Mouse (Mus musculus): ENCODE results near the gene Top1. TPM values are rescaled to one million over a fixed set of nuclear protein-coding genes. Genes with fewer than 3 reads are reported as not detected.

The Top1 gene
- polyA plus RNA-seq, 1 experiment from 2014 or later: 115 TPM

GRCm38 (mm10) chr2:160621001-160621448 is 24.7 kb upstream of the Top1 start:
- Histone ChIP-seq H3K4me1 (peaks cover 23% of the 10 kb centered on the region), H3K4me3 (no peak overlapping the region), H3K36me3 (replicated peaks) (no peaks in the 10 kb centered on the region), H3K9me3 (no peaks in the 10 kb centered on the region), H3K27me3 (replicated peaks; ENCODE audit: low read depth, poor library complexity, severe bottlenecking) (no peaks in the 10 kb centered on the region), H3K27ac (replicated peaks) (0 out of 2 replicates have a peak overlapping the region, but pooled peaks have one; percentile 32)
- no peak for DNase-seq (ENCODE audit: low spot score)
- 74% methylated on average over 11 of the region's 11 CpGs for WGBS

GRCm38 (mm10) chr2:160621661-160622211 is 24.0 kb upstream of the Top1 start:
- Histone ChIP-seq H3K27ac (replicated peaks) (no peak overlapping the region), H3K4me1 (peaks cover 23% of the 10 kb centered on the region), H3K27me3 (replicated peaks; ENCODE audit: low read depth, poor library complexity, severe bottlenecking) (no peaks in the 10 kb centered on the region), H3K4me3 (no peak overlapping the region), H3K36me3 (replicated peaks) (no peaks in the 10 kb centered on the region), H3K9me3 (no peaks in the 10 kb centered on the region)
- 84% methylated on average over 5 of the region's 5 CpGs for WGBS
- DNase-seq (ENCODE audit: low spot score): no peak

- Histone ChIP-seq H3K27ac (replicated peaks) (no peak overlapping the region), H3K9me3 (no peaks in the 10 kb centered on the region), H3K27me3 (replicated peaks; ENCODE audit: low read depth, poor library complexity, severe bottlenecking) (no peaks in the 10 kb centered on the region), H3K36me3 (replicated peaks) (no peaks in the 10 kb centered on the region), H3K4me1 (peaks cover 23% of the 10 kb centered on the region), H3K4me3 (no peak overlapping the region)
- 88% methylated on average over 3 of the region's 3 CpGs for WGBS
- DNase-seq (ENCODE audit: low spot score): no peak
These were observed 23.0 kb upstream of the Top1 start for GRCm38 (mm10) chr2:160622646-160623045.

- DNase-seq (ENCODE audit: low spot score): no peak
- no peaks in the 10 kb centered on the region for H3K36me3 ChIP-seq (replicated peaks)
These were observed 21.9 kb upstream of the Top1 start for GRCm38 (mm10) chr2:160623745-160624144.

GRCm38 (mm10) chr2:160627207-160628025 is 18.3 kb upstream of the Top1 start:
- H3K4me1 ChIP-seq: no peaks in the 10 kb centered on the region
- no peaks in the 10 kb centered on the region for H3K36me3 ChIP-seq (replicated peaks)
- WGBS: 92% methylated on average over 11 of the region's 11 CpGs
- no peaks in the 10 kb centered on the region for H3K9me3 ChIP-seq
- H3K4me3 ChIP-seq: no peak overlapping the region
- DNase-seq (ENCODE audit: low spot score): no peak
- no peak overlapping the region for H3K27ac ChIP-seq (replicated peaks)
- no peaks in the 10 kb centered on the region for H3K27me3 ChIP-seq (replicated peaks; ENCODE audit: low read depth, poor library complexity, severe bottlenecking)

More at GRCm38 (mm10) chr2:160623745-160624144, 21.9 kb upstream of the Top1 start:
- WGBS: 70% methylated on average over 3 of the region's 3 CpGs
- no peaks in the 10 kb centered on the region for H3K27me3 ChIP-seq (replicated peaks; ENCODE audit: low read depth, poor library complexity, severe bottlenecking)
- H3K4me1 ChIP-seq: peaks cover 23% of the 10 kb centered on the region
- H3K27ac ChIP-seq (replicated peaks): no peak overlapping the region
- no peaks in the 10 kb centered on the region for H3K9me3 ChIP-seq
- no peak overlapping the region for H3K4me3 ChIP-seq

- no peaks in the 10 kb centered on the region for H3K9me3 ChIP-seq
- no peak overlapping the region for H3K4me3 ChIP-seq
- H3K27ac ChIP-seq (replicated peaks): no peak overlapping the region
- H3K36me3 ChIP-seq (replicated peaks): no peaks in the 10 kb centered on the region
- DNase-seq (ENCODE audit: low spot score): no peak
- WGBS: 84% methylated on average over 5 of the region's 5 CpGs
- H3K4me1 ChIP-seq: no peaks in the 10 kb centered on the region
- no peaks in the 10 kb centered on the region for H3K27me3 ChIP-seq (replicated peaks; ENCODE audit: low read depth, poor library complexity, severe bottlenecking)
These were observed 17.6 kb upstream of the Top1 start for GRCm38 (mm10) chr2:160628055-160628454.

- H3K9me3 ChIP-seq: no peaks in the 10 kb centered on the region
- no peak overlapping the region for H3K27ac ChIP-seq (replicated peaks)
- WGBS: 89% methylated on average over 12 of the region's 12 CpGs
- H3K4me1 ChIP-seq: no peaks in the 10 kb centered on the region
- H3K36me3 ChIP-seq (replicated peaks): no peaks in the 10 kb centered on the region
- H3K27me3 ChIP-seq (replicated peaks; ENCODE audit: low read depth, poor library complexity, severe bottlenecking): no peaks in the 10 kb centered on the region
- no peak overlapping the region for H3K4me3 ChIP-seq
- no peak for DNase-seq (ENCODE audit: low spot score)
These were observed 16.8 kb upstream of the Top1 start for GRCm38 (mm10) chr2:160628666-160629527.

GRCm38 (mm10) chr2:160629528-160629830 is 16.2 kb upstream of the Top1 start:
- no peaks in the 10 kb centered on the region for H3K9me3 ChIP-seq
- no peaks in the 10 kb centered on the region for H3K4me1 ChIP-seq
- no peak for DNase-seq (ENCODE audit: low spot score)
- H3K27ac ChIP-seq (replicated peaks): no peak overlapping the region
- H3K27me3 ChIP-seq (replicated peaks; ENCODE audit: low read depth, poor library complexity, severe bottlenecking): no peaks in the 10 kb centered on the region
- no peak overlapping the region for H3K4me3 ChIP-seq
- 91% methylated on average over 8 of the region's 8 CpGs for WGBS
- no peaks in the 10 kb centered on the region for H3K36me3 ChIP-seq (replicated peaks)

- WGBS: 86% methylated on average over 9 of the region's 9 CpGs
- no peaks in the 10 kb centered on the region for H3K36me3 ChIP-seq (replicated peaks)
- no peaks in the 10 kb centered on the region for H3K9me3 ChIP-seq
- H3K4me3 ChIP-seq: no peak overlapping the region
- H3K27me3 ChIP-seq (replicated peaks; ENCODE audit: low read depth, poor library complexity, severe bottlenecking): no peaks in the 10 kb centered on the region
- H3K27ac ChIP-seq (replicated peaks): no peak overlapping the region
- H3K4me1 ChIP-seq: no peaks in the 10 kb centered on the region
- no peak for DNase-seq (ENCODE audit: low spot score)
These were observed 14.7 kb upstream of the Top1 start for GRCm38 (mm10) chr2:160630872-160631597.

GRCm38 (mm10) chr2:160639911-160640717 is 5.6 kb upstream of the Top1 start:
- no peak for DNase-seq (ENCODE audit: low spot score)
- Histone ChIP-seq H3K9me3 (peaks cover 3% of the 10 kb centered on the region; the same call in 1 of the 2 replicates), H3K4me3 (no peak overlapping the region), H3K27ac (replicated peaks) (no peak overlapping the region), H3K36me3 (replicated peaks) (no peaks in the 10 kb centered on the region), H3K27me3 (replicated peaks; ENCODE audit: low read depth, poor library complexity, severe bottlenecking) (no peaks in the 10 kb centered on the region), H3K4me1 (no peaks in the 10 kb centered on the region; the same call in 1 of the 2 replicates)
- WGBS: 90% methylated on average over 13 of the region's 13 CpGs

- WGBS: 76% methylated on average over 2 of the region's 2 CpGs
- H3K36me3 ChIP-seq (replicated peaks): no peaks in the 10 kb centered on the region
- H3K4me3 ChIP-seq: no peak overlapping the region
- DNase-seq (ENCODE audit: low spot score): no peak
- peaks cover 3% of the 10 kb centered on the region; the same call in 1 of the 2 replicates for H3K9me3 ChIP-seq
- H3K27me3 ChIP-seq (replicated peaks; ENCODE audit: low read depth, poor library complexity, severe bottlenecking): no peaks in the 10 kb centered on the region
- H3K27ac ChIP-seq (replicated peaks): no peak overlapping the region
- H3K4me1 ChIP-seq: no peaks in the 10 kb centered on the region; the same call in 1 of the 2 replicates
These were observed 4.5 kb upstream of the Top1 start for GRCm38 (mm10) chr2:160641176-160641575.

All from embryonic facial prominence, embryonic 10.5 days (tissue).